Mouse (Mus musculus) stomach, postnatal 0 days (tissue): ENCODE results near the gene Dixdc1.

Experiments used
- CTCF ChIP-seq: IDR thresholded peaks from 2 replicates; pipeline ENCODE4 v1.5.1; 2016; ENCODE audit warnings: antibody characterized with exemption, low read depth, mild to moderate bottlenecking, moderate library complexity
- EP300 ChIP-seq: optimal IDR thresholded peaks from 2 replicates; pipeline ENCODE3; 2016; ENCODE audit warnings: antibody characterized with exemption

DNA sequence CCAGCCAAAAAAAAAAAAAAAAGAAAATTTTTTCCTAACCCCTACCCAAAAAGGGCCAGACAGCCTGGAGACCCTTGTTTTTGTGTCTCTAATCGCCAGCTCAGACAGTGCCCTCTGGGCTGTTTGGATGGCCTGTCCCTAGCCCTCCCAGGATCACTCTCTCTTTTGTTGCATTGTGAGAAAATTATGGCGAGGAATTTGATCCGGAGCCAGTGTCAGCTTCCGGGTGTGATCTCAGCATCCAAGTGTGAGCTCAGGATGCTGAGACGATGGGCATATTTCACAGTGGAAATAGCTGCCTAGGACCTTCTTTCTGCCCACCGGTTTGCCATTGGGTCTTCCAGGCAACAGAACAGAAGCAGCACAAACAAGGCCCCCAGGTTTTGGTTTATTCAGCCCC is 11.4 kb upstream of the Dixdc1 start:
- TF ChIP-seq CTCF (no peak), EP300 (no peak)
